Mouse (Mus musculus) C2C12 (cell line): Measurements from ENCODE around the gene Pkn3. TPM values are rescaled to one million over a fixed set of nuclear protein-coding genes. Genes with fewer than 3 reads are reported as not detected.

Experiments
- H3K27me3 ChIP-seq: one replicate; pipeline ENCODE4 v1.6.1; 2011; ENCODE audit not compliant: control insufficient read depth, insufficient read depth, insufficient read length
- H3K36me3 ChIP-seq: one replicate; pipeline ENCODE4 v1.6.1; 2011; ENCODE audit not compliant: control insufficient read depth, insufficient read depth
- H3K4me3 ChIP-seq: one replicate; pipeline ENCODE4 v1.5.1; 2011; ENCODE audit warnings: mild to moderate bottlenecking, control low read depth; ENCODE audit not compliant: poor library complexity, insufficient read depth, severe bottlenecking
- H3K79me2 ChIP-seq: one replicate; pipeline ENCODE4 v1.6.1; 2011; ENCODE audit not compliant: control insufficient read depth, insufficient read depth
- H3K79me3 ChIP-seq: one replicate; pipeline ENCODE4 v1.6.1; 2011; ENCODE audit warnings: low read depth, control low read depth
- H3ac ChIP-seq: one replicate; pipeline ENCODE3; 2011; ENCODE audit warnings: low read depth; ENCODE audit not compliant: control insufficient read depth, insufficient read length
- CEBPB ChIP-seq: IDR thresholded peaks from one replicate; pipeline ENCODE4 v1.6.1; 2011; ENCODE audit warnings: low read depth, mild to moderate bottlenecking, control low read depth, moderate library complexity
- CTCF ChIP-seq: IDR thresholded peaks from one replicate; pipeline ENCODE4 v1.5.1; 2011; ENCODE audit not compliant: control insufficient read depth, insufficient read depth, insufficient read length
- FOSL1 ChIP-seq: IDR thresholded peaks from one replicate; pipeline ENCODE4 v1.8.0; 2011; ENCODE audit warnings: mild to moderate bottlenecking, low read length; ENCODE audit not compliant: poor library complexity, insufficient read depth, severe bottlenecking
- MAX ChIP-seq: IDR thresholded peaks from one replicate; pipeline ENCODE4 v1.6.1; 2011; ENCODE audit warnings: mild to moderate bottlenecking, control low read depth
- MYOD1 ChIP-seq: IDR thresholded peaks from one replicate; pipeline ENCODE4 v1.6.1; 2011; ENCODE audit warnings: low read depth; ENCODE audit not compliant: control insufficient read depth, insufficient read length
- MYOG ChIP-seq: IDR thresholded peaks from one replicate; pipeline ENCODE4 v1.6.1; 2011; ENCODE audit not compliant: control insufficient read depth, insufficient read length; ENCODE audit errors: extremely low read depth
- USF1 ChIP-seq: IDR thresholded peaks from one replicate; pipeline ENCODE4 v1.6.1; 2011; ENCODE audit warnings: low read depth, mild to moderate bottlenecking, control low read depth, moderate library complexity
- long read RNA-seq, 2 experiments: library from polyadenylated mRNA; unstranded; transcript quantifications; one replicate each; pipeline ENCODE4 v2.0.0; 2019 to 2020
- polyA plus RNA-seq: library from polyadenylated mRNA; unstranded; fragments of >200 nt; fragmentation: generic; extraction: Trizol; gene quantifications from one replicate; pipeline ENCODE4 v1.2.1, GENCODE M21; 2012; ENCODE audit warnings: missing spikeins

Gene Pkn3
- polyA plus RNA-seq: 5.5 TPM
- long read RNA-seq, experiment 1, partial matches to known transcripts: 3 of 4 reads
- long read RNA-seq, experiment 1, other reads (novel, unspliced or antisense): 1 of 4 reads
- long read RNA-seq, experiment 2, partial matches to known transcripts: 1 of 41 reads
- long read RNA-seq, experiment 2, other reads (novel, unspliced or antisense): 35 of 41 reads

DNA sequence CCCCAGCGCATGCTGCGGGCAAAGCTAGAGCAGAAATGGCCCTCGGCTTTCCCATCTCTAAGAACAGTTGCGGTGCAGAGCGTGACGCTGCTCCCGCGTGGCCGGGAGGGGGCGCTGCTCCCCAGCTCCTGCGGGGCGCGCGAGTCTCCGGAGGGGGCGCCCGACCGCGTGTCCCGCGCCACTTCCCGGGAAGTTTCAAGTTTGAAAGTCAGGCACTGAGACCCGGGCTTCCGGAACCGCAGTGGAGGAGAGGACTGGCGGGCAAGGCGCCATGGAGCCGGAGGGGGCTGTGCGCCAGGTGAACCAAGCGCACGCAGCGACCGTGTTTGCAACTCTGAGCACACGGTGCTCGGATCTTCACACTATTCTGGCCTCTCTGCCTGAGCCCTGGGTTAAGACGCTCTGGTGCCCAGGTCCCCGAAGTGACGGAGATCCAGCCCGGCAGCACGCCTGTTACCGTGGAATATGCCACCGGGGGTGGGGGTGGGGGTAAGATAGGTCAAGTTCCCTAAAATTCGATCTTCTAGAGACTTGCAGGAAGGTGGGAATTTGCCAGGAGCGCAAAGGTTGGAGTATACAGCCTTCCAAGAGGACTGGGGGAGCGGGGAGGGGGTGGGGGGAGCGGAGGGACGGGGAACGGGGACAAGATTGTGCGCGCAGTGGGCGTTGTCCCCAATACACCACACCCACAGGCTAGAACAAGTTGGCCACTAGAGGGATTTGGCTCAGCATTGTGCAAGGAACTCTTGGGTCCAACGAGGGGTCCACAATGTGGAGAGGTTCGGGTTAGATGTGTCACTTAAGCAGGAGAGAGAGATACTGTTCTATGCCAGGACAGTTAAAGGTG, at the start of gene Pkn3:
Gene Pkn3 (plus strand): TSS at position 183 of the 847 bp plus-strand sequence.
- peaks cover 20% of the 10 kb centered on the region for H3K36me3 ChIP-seq
- H3ac ChIP-seq: peak within 1 kb of the TSS; percentile 53
- TF ChIP-seq FOSL1 (no peak), MYOG (no peak), CEBPB (peak; percentile 57), MAX (peak; percentile 92), CTCF (peak; percentile 100)
- peaks cover 7% of the 10 kb centered on the region for H3K79me2 ChIP-seq
- H3K4me3 ChIP-seq: peak within 1 kb of the TSS; percentile 56
- no peaks in the 10 kb centered on the region for H3K27me3 ChIP-seq
- H3K79me3 ChIP-seq: no peaks in the 10 kb centered on the region

DNA sequence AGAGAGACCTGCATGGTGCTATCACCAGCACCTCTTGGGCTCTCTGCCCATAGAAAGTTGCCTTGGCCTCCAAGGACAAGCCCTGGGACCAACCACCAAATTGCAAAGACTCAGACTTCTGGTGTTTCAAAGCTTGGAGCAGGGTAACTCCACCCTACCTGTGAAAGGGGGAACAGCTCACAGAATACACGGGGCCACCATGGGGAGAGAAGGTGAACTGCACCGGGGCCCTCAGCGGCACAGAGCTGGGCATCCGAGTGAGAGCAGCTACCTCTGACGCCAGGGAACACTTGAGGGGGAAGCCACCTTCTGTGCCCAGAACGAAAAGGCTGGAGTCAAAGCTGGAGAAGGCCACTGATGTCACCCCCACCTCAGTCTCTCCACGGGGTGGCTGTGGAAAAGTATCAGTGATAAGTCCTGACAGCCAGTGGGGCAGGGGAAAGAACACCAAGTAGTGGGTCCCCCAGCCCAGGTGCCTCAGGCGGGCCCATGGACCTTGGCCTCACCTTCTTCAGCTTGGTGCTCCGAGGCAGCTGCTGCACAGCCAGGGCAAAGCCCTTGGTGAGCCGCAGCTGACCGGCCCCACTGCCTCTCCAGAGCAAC, 45.1 kb upstream of the Pkn3 start:
- TF ChIP-seq CTCF: no peak
- no peak for TF ChIP-seq FOSL1
- no peak for TF ChIP-seq CEBPB
- TF ChIP-seq MYOG: no peak
- no peak for TF ChIP-seq MAX
- TF ChIP-seq MYOD1: no peak
- no peak for TF ChIP-seq USF1

DNA sequence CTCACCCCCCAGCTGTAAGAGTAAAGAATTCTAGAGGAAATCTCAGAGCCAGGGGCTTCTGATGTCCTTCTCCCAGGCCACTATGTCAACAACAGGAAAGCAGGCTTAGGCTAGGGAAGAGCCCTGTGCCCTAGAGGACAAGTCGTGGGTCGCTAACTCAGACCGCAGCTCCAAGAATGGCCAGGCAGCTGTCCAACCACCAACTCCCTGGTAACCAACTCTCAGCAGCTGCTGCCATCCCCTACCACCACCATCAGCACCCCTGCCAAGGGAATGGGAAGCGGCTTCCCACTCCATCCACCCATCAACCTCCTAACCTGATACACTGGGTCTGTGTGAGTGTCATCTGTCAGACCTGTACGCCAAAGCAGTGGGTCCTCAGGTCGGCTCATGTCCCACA, 44.5 kb upstream of the Pkn3 start:
- peaks cover 48% of the 10 kb centered on the region for H3K36me3 ChIP-seq
- H3ac ChIP-seq: no peak overlapping the region
- TF ChIP-seq MYOD1 (no peak), MAX (no peak), FOSL1 (no peak), CEBPB (no peak), MYOG (no peak), USF1 (no peak), CTCF (no peak)
- H3K79me2 ChIP-seq: no peaks in the 10 kb centered on the region
- no peaks in the 10 kb centered on the region for H3K27me3 ChIP-seq
- H3K4me3 ChIP-seq: no peak overlapping the region
- no peaks in the 10 kb centered on the region for H3K79me3 ChIP-seq

More for the DNA sequence above, 45.1 kb upstream of the Pkn3 start:
- H3K79me3 ChIP-seq: no peaks in the 10 kb centered on the region
- no peak overlapping the region for H3ac ChIP-seq
- peaks cover 54% of the 10 kb centered on the region for H3K36me3 ChIP-seq
- no peak overlapping the region for H3K4me3 ChIP-seq
- no peaks in the 10 kb centered on the region for H3K79me2 ChIP-seq
- no peaks in the 10 kb centered on the region for H3K27me3 ChIP-seq

DNA sequence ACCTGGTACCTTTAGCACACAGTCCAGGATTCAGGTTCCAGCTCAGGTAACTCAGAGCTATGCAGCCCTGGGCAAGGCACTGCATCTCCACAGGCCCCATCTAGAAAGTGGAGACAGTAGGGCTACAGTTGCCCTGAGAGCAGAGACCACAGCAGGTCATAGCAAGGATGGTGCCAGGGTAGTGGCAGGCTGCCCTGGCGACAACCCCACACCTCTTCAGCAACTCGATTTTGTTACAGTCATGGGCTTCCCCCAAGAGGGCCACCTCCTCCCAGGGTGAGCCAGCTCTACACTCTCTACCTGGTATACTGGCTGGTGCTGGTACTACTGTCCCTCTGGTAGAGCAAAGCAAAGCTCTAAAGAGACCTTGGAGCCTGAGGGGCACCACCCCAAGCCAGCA, 39.7 kb upstream of the Pkn3 start:
- no peaks in the 10 kb centered on the region for H3K79me3 ChIP-seq
- no peak for TF ChIP-seq USF1
- no peak for TF ChIP-seq MYOD1
- TF ChIP-seq CTCF: no peak
- no peak for TF ChIP-seq MYOG
- TF ChIP-seq CEBPB: no peak
- TF ChIP-seq FOSL1: no peak
- no peak for TF ChIP-seq MAX
- H3K4me3 ChIP-seq: no peak overlapping the region
- no peak overlapping the region for H3ac ChIP-seq
- H3K79me2 ChIP-seq: no peaks in the 10 kb centered on the region
- H3K36me3 ChIP-seq: no peaks in the 10 kb centered on the region
- H3K27me3 ChIP-seq: no peaks in the 10 kb centered on the region

DNA sequence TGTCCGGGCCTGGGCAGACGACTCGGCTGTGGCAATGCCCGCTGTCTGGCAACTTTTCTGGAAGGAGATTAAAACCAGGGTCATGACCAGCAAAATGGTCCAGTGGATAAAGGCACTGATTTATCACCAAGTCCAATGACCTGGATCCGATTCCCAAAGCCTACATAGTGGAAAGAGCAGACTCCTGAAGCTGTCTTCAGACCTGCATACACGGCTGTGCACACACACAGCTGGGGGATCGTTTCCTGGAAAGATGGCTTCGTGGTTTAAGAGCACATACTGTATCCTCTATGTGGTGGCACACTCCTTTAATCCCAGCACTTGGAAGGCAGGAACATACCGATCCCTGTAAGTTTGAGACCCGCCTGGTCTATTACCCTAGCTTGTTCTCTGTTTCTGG, 39.1 kb upstream of the Pkn3 start:
- Histone ChIP-seq H3ac (no peak overlapping the region), H3K27me3 (no peaks in the 10 kb centered on the region), H3K79me3 (no peaks in the 10 kb centered on the region), H3K79me2 (no peaks in the 10 kb centered on the region), H3K36me3 (no peaks in the 10 kb centered on the region), H3K4me3 (no peak overlapping the region)
- TF ChIP-seq FOSL1 (no peak), MYOG (no peak), MAX (no peak), USF1 (no peak), CEBPB (no peak), MYOD1 (no peak), CTCF (no peak)
